Mouse (Mus musculus) neutrophil, adult 5-6 weeks (primary cell): ENCODE measurements at regions not wholly inside any gene's neighbourhood (a gene's known extent, or its start where the extent isn't known, plus 50 kb on each side); places are given as distances from the start of the nearest gene placed in this dataset.

Source experiments
- ATAC-seq: fragments of 151-379, 151-347 bp; 2 replicates; pipeline ENCODE4 v1.8.0; 2017; ENCODE audit warnings: mild to moderate bottlenecking, moderate TSS enrichment; ENCODE audit not compliant: insufficient number of reproducible peaks, poor library complexity, low FRiP score, severe bottlenecking; ENCODE audit errors: extremely low read depth

- ATAC-seq: no peak
Measured at GRCm38 (mm10) chr12:25172450-25172849, 75.5 kb upstream of the Id2 start.

GRCm38 (mm10) chr12:25169611-25170010 is 72.7 kb upstream of the Id2 start:
- no peak for ATAC-seq

GRCm38 (mm10) chr12:25168213-25168545 is 71.2 kb upstream of the Id2 start:
- no peak for ATAC-seq

- ATAC-seq: no peak
Measured at GRCm38 (mm10) chr12:25167504-25168212, 70.7 kb upstream of the Id2 start.

GRCm38 (mm10) chr12:25166525-25166924 is 69.6 kb upstream of the Id2 start:
- ATAC-seq: no peak

GRCm38 (mm10) chr12:25165650-25166049 is 68.7 kb upstream of the Id2 start:
- peak; percentile 36 for ATAC-seq

- no peak for ATAC-seq
Measured at GRCm38 (mm10) chr12:25164724-25165123, 67.8 kb upstream of the Id2 start.

GRCm38 (mm10) chr12:25163541-25163940 is 66.6 kb upstream of the Id2 start:
- ATAC-seq: no peak

GRCm38 (mm10) chr12:25162843-25163242 is 65.9 kb upstream of the Id2 start:
- ATAC-seq: no peak

- ATAC-seq: no peak
Measured at GRCm38 (mm10) chr12:25161939-25162338, 65.0 kb upstream of the Id2 start.

GRCm38 (mm10) chr12:25160990-25161843 is 64.3 kb upstream of the Id2 start:
- ATAC-seq: no peak

- no peak for ATAC-seq
Measured at GRCm38 (mm10) chr12:25159091-25159490, 62.2 kb upstream of the Id2 start.

GRCm38 (mm10) chr12:25157238-25157637 is 60.3 kb upstream of the Id2 start:
- ATAC-seq: no peak

- ATAC-seq: peak; percentile 72
Measured at GRCm38 (mm10) chr12:25155396-25155795, 58.5 kb upstream of the Id2 start.

GRCm38 (mm10) chr12:25148099-25148498 is 51.2 kb upstream of the Id2 start:
- no peak for ATAC-seq
